Mouse (Mus musculus) lung, postnatal 36 days (tissue): ENCODE measurements around the gene Gm10273.

Experiments
- DNase-seq: peaks from one replicate; pipeline ENCODE4 v3.0.0; 2022; ENCODE audit warnings: mixed read lengths

The Gm10273 gene

GRCm38 (mm10) chr10:59403793-59404149 is 8.3 kb downstream of the Gm10273 start:
- DNase-seq = no peak

DNA sequence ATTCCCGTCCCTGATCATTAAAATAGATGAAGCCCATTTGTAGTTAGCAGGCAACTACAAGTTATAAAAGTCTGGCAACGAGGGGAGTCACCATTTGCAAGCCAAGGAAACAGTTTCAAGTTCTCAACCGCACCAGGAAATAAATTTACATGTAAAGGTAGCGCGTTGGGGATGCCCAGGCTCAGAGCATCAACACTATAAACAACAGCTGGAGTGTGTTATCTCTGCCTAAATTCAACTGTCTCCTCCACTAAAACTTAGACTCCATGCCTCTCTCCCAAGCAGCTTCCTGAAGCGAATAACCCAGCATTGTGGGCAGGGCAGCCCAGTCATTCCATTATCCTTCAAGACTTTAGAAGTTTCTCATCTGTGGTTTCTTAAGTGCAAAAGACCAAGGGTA is 13.1 kb downstream of the Gm10273 start:
- no peak for DNase-seq

DNA sequence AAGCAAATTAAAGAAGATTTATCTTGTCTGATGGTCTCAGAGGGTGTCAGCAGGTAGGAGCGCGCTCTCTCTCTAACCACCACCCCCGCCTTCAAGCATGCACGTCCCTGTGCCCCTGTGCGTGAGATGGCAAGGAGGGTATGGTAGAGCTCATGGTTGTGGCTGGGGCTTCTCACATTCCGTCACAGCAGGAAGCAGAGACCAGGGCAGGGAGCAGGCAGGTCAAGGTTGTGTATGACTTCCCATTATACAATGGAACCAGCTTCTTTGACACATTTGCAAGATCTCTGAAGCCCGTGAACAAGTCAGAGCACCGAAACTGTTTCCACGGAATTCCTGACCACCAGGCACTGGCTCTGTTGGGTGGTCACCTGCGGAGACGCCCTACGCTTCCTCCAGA is 14.8 kb downstream of the Gm10273 start:
- DNase-seq = no peak

GRCm38 (mm10) chr10:59413711-59414110 is 18.3 kb downstream of the Gm10273 start:
- DNase-seq = no peak

DNA sequence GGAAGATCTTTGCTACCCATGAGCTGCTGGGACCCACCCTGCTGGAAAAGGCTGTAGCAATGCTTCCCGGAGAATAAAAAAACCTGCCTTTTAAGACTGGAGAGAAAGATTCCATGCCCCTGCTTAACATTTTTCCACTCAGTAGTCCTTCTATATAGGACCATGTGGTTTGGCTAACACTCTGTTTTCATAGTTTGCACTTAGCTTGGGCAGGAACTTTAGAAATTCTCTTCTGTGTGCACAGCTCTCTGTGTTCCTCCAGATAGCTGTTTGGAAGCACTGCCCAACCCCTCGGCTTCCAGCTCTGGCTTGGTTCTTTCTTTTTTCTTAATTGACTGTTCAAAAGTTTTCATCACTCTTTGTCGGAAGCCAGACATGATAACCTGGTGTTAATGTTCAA is 21.2 kb downstream of the Gm10273 start:
- peak; percentile 22 for DNase-seq

GRCm38 (mm10) chr10:59419516-59419915 is 24.1 kb downstream of the Gm10273 start:
- no peak for DNase-seq

GRCm38 (mm10) chr10:59424453-59424852 is 29.0 kb downstream of the Gm10273 start:
- DNase-seq = no peak

DNA sequence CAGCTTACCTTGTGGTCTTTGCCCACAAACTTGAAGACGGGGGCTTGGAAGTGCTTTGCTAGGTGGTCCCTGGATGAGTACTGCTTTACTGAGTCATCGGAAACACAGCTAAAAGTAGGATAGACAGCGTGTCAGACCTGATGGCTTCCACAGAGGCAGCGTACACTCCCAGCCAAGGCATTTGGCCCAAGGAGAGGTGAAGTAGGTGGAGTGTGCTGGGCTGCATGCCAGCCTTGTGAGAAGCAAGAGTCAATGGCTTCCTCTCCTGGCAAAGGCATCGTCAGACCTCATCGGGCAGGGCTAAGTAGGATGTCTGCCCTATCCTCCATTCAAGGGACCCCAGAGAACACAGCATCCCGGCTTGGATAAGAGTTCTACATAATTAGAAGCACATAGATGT is 29.9 kb downstream of the Gm10273 start:
- peak; percentile 91 for DNase-seq

DNA sequence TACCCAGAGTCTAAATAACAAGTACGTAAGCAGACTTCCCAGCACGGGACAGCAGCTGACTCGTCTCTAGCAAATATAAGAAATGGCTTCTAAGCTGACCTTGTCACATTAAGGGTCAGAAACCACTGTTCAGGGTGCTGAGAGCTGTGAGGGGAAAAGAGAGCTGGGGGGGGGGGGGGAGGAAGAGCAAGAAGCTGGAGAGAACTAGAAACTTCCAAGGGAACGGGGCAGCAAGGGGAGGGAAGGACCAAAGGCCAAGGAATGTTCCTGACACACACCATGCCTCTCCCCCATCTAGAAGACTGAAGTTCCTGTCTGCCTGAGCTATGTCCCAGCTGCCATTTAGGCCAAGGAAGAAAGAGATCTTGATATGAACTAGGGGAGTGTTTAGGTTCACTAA is 30.9 kb downstream of the Gm10273 start:
- peak; percentile 17 for DNase-seq

GRCm38 (mm10) chr10:59429448-59430135 is 34.2 kb downstream of the Gm10273 start:
- no peak for DNase-seq

DNA sequence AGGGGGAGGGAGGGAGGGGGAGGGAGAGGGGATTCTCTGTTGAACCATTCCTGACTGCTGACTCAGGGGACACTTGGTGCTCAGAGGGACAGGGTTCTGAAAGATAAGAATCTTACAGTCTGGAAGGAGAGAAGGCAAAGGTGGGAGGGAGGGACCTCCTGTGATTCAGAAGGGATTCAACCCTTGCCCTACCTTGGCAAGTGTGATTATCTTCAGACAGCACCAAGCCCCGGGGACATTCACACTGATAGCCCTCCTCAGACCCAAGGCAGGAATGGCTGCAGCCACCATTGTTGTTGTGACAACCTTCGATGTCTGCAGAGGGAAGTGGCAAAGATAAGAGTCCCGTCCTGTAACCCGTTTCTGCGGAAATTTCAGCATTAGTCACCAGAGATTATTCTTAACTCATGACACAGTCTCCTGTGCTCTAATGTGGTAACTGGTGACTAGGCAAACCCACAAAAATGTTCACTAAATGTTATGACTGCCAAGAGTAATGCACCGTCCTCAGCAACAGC is 35.3 kb downstream of the Gm10273 start:
- DNase-seq = no peak

DNA sequence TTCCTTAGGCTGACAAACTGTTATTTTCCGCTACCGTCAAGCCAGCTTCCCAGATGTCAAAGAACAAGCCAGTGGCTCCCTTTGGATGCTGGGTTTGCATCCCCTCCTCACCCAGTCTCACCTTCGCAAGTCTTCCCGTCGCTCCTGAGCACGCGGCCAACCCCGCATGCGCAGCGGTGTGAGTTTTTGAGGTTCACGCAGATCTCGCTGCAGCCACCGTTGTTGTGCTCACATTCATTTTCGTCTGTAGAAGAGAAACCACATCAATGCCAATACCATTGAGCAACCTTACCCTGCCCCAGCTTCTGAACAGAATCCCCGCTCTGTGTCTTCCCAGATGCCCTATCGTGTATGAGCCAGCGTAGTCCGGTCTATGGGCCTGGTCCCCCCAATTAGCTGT is 40.3 kb downstream of the Gm10273 start:
- no peak for DNase-seq

DNA sequence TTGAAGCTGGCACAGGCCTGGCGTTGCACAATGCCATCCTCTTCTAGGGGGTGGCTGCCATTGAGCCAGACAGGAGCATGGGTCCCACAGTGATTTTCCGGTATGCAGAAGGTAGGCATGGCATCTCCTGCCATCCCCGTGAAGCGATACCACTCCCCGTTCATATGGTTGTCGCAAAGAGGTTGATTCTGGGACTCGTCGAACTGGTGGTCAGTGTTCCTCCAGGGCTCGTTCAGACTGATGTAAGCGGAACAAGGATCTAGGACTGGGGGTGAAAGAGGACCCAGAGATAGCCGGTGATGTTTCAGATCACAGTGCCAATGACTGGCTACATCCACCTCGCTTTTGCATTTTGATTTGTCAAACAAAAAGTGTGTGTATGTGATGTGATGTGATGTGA is 43.2 kb downstream of the Gm10273 start:
- no peak for DNase-seq

- peak; percentile 83 for DNase-seq
Measured at GRCm38 (mm10) chr10:59439508-59439931, 44.1 kb downstream of the Gm10273 start.

- no peak for DNase-seq
Measured at GRCm38 (mm10) chr10:59440177-59440576, 44.7 kb downstream of the Gm10273 start.

DNA sequence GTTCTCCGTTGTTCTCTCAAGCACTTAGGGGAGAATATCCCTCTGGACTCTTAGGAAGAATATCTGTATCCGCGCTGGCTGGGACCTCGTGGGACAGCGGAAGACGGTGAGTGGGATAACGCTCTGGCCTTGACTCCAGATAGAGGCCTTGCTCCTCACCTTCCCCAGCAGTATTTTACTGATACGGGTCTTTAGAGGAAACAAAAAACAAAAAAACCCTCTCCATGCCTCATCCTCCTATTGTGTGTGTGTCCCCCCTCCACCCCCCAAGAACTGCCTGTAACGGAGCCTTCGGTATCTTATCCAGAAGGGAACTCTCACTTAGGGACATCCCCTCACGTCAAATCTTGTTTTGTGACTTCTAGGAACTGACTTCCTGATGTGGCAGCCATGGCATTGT is 46.3 kb downstream of the Gm10273 start, which contains the start of gene Oit3:
Gene Oit3 (minus strand): TSS at position 44 of the 400 bp plus-strand sequence.
- no peak for DNase-seq

GRCm38 (mm10) chr10:59443212-59443611 is 47.8 kb downstream of the Gm10273 start:
- DNase-seq = peak; percentile 57

DNA sequence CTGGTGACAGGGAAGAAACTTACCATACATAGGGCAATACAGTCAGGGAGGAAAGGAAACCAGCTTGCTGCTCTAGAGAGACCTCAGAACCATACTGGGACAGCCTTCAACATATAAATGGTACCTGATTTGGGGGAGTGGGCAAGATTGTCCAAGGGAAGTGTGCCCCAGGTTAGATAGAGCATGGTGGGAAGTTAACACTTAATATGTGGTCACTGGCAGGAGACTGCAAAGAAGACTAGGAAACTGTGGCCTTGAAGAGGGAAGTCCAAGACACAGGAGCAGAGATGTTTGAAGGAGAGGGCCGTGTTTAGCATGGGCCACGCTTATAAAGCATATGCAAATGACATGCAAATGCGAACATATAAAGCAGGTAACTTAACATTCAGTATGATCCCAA is 48.7 kb downstream of the Gm10273 start:
- no peak for DNase-seq

GRCm38 (mm10) chr10:59444635-59445034 is 49.2 kb downstream of the Gm10273 start:
- no peak for DNase-seq
